ENCODE assay signal across 9 mouse cellular contexts in the genomic region with DNA sequence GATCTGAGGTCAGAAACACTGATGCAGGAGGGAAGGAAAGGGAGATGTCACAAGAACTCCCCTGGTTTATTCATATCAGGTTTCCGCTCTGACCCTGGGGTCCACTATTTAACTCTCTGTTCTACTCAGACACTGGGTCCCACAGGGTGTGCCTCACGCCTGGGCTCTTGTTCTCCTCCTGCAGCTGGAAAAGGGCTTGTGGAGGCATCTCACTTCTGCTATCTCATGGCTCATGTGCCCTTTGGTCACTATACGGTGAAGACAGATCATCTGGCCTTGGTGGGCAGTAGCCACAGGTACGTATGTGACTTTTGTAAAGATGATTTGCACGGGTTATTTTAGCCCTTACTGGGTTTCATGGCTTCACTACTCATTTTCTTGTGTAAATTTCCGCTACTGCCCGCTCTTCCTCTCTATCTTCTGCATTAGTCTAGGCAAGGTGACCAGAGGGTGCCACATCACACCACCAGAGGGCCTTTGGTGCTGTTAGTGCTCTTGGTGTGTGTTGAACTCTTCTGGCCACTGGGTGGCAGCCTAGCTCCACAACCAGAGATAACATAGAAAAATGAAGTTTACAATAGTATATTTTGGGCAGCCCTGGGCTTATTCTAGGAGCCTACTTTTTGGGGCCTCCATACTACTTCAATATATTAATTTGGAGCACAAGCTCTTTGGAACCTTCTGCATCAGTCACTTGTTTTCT. TPM values are rescaled to one million over a fixed set of nuclear protein-coding genes. Genes with fewer than 3 reads are reported as not detected.
DNase-seq lines count a peak whose midpoint lies in the region; ATAC-seq and TF ChIP-seq lines count a peak whose summit lies in the region.
"Had no signal": no experiment of that assay in that cellular context is flagged by ENCODE, and none has a peak within 500 bp of the region (broad histone marks: within the 10 kb centered on the region; RNA-seq: fewer than 3 reads in every experiment).

No protein-coding gene starts in this region.

- no peak overlapping the region for H3K4me2 ChIP-seq in embryonic facial prominence, embryonic 14.5 days (ENCODE audit: low read depth, low read length)
- H3K4me2 ChIP-seq in hindbrain, postnatal 0 days (ENCODE audit: low read depth, low read length): no peak overlapping the region
- H3K4me2 ChIP-seq: liver, embryonic 15.5 days had no signal

- ATAC-seq in embryonic facial prominence, embryonic 14.5 days (ENCODE audit: low read depth): peak; percentile 74
- ATAC-seq in hindbrain, postnatal 0 days: peak; percentile 86
- ATAC-seq in megakaryocyte progenitor cell, adult 5-6 weeks (replicated peaks; ENCODE audit: poor library complexity): peak; percentile 92

- no peaks in the 10 kb centered on the region for H3K9me3 ChIP-seq in embryonic facial prominence, embryonic 14.5 days (ENCODE audit: control insufficient read depth, low read length)
- H3K9me3 ChIP-seq in hindbrain, postnatal 0 days (ENCODE audit: low read length): no peaks in the 10 kb centered on the region
- H3K9me3 ChIP-seq: liver, embryonic 15.5 days had no signal

- no peaks in the 10 kb centered on the region for H3K4me1 ChIP-seq in embryonic facial prominence, embryonic 14.5 days (ENCODE audit: control insufficient read depth, insufficient read depth, low read length)
- H3K4me1 ChIP-seq in hindbrain, postnatal 0 days (ENCODE audit: insufficient read depth, low read length): 0 out of 2 replicates have a peak, but pooled peaks cover 3% of the 10 kb centered on the region
- H3K4me1 ChIP-seq: liver, embryonic 15.5 days had no signal

- no peak overlapping the region for H3K27ac ChIP-seq in embryonic facial prominence, embryonic 14.5 days (replicated peaks; ENCODE audit: low read depth, low read length)
- H3K27ac ChIP-seq in hindbrain, postnatal 0 days: no peak overlapping the region
- H3K27ac ChIP-seq: liver, embryonic 15.5 days had no signal

- TF ChIP-seq CTCF in hindbrain, postnatal 0 days (IDR thresholded peaks at IDR 0.05; ENCODE audit: low read depth): peak; percentile 99

- WGBS in embryonic facial prominence, embryonic 14.5 days: 60% methylated on average over 7 of the region's 7 CpGs
- 56% methylated on average over 7 of the region's 7 CpGs for WGBS in hindbrain, postnatal 0 days

- H3K27me3 ChIP-seq in embryonic facial prominence, embryonic 14.5 days (replicated peaks; ENCODE audit: control insufficient read depth, insufficient read depth, low read length): no peaks in the 10 kb centered on the region; the same call in 1 of the 2 replicates
- no peaks in the 10 kb centered on the region for H3K27me3 ChIP-seq in hindbrain, postnatal 0 days (ENCODE audit: insufficient read depth, low read length)
- H3K27me3 ChIP-seq: liver, embryonic 15.5 days had no signal

- H3K36me3 ChIP-seq in embryonic facial prominence, embryonic 14.5 days (ENCODE audit: control insufficient read depth, insufficient read depth, low read length): no peaks in the 10 kb centered on the region
- no peaks in the 10 kb centered on the region for H3K36me3 ChIP-seq in hindbrain, postnatal 0 days (ENCODE audit: insufficient read depth, low read length)

- no peak overlapping the region for H3K4me3 ChIP-seq in embryonic facial prominence, embryonic 14.5 days (ENCODE audit: low read depth, low read length)
- no peak overlapping the region for H3K4me3 ChIP-seq in hindbrain, postnatal 0 days (ENCODE audit: low read length)
- H3K4me3 ChIP-seq: liver, embryonic 15.5 days had no signal

- H3K9ac ChIP-seq in embryonic facial prominence, embryonic 14.5 days (ENCODE audit: low read depth, low read length): no peak overlapping the region
- no peak overlapping the region for H3K9ac ChIP-seq in hindbrain, postnatal 0 days (replicated peaks; ENCODE audit: low read length)
- H3K9ac ChIP-seq: liver, embryonic 15.5 days had no signal

- peak; percentile 46 to 79 for DNase-seq in adrenal gland, adult (ENCODE audit: inconsistent age in 2 of 2, low spot score in 1 of 2)
- DNase-seq in adrenal gland, postnatal 4 days (ENCODE audit: low spot score in 2 of 2): no peak
- DNase-seq in adrenal gland, postnatal 36 days: peak; percentile 50 to 74
- DNase-seq in embryonic facial prominence, embryonic 14.5 days (ENCODE audit: low spot score): peak; percentile 75
- peak; percentile 91 for DNase-seq in hindbrain, postnatal 0 days (ENCODE audit: low spot score)
- DNase-seq in layer of hippocampus, postnatal 36 days: peak; percentile 68 to 69
- peak; percentile 86 to 88 for DNase-seq in right cerebral cortex, postnatal 10 days (ENCODE audit: low spot score in 2 of 2)

RNA-seq across cellular contexts. Expression of a gene that starts 46.4 kb away (rescaled TPM):
- 1 to 10 TPM; 1.8 to 6.3 TPM for total RNA-seq in adrenal gland, postnatal 4 days (2021)
- 1 to 10 TPM in 1 of 2 experiments, under 1 TPM in 1; 0.56 to 1.1 TPM for total RNA-seq in adrenal gland, postnatal 36 days (2021)
- 8.0 and 9.8 TPM in 2 replicates for polyA plus RNA-seq in embryonic facial prominence, embryonic 14.5 days (2014; fragmentation: Nextera tagmentation; extraction: Ambion mirVana)
- 0.21 and 0.22 TPM in 2 replicates for total RNA-seq in hindbrain, postnatal 0 days (2014; rRNA removed)
- polyA plus RNA-seq in hindbrain, postnatal 0 days (2015; fragmentation: Nextera tagmentation; extraction: Ambion mirVana): 0.41 and 0.54 TPM in 2 replicates
- total RNA-seq in layer of hippocampus, postnatal 36 days (2021): under 1 TPM; 0.15 to 0.27 TPM
- 0.93 and 1.2 TPM in 2 replicates for total RNA-seq in megakaryocyte progenitor cell, adult 5-6 weeks (2015)
- 0.17 and 0.54 TPM in 2 replicates for total RNA-seq in megakaryocyte progenitor cell, adult 5-6 weeks (2017)

Comparison
In these comparisons a context has a peak if more than half of its experiments do, and no peak if none do; other contexts are left out.
1. DNase-seq: peak in adrenal gland, adult (2 of 2), adrenal gland, postnatal 36 days (2 of 2), embryonic facial prominence, embryonic 14.5 days (single experiment), hindbrain, postnatal 0 days (single experiment), layer of hippocampus, postnatal 36 days (2 of 2) and right cerebral cortex, postnatal 10 days (2 of 2); none in adrenal gland, postnatal 4 days (0 of 2).
2. Peak in every context shown above with its lines, with median percentiles within 50 percentile points of each other: ATAC-seq.